8 mouse cellular contexts compared by ENCODE assay signal in genomic region chr6:124740211-124740887, GRCm38 (mm10). TPM values are rescaled to one million over a fixed set of nuclear protein-coding genes. Genes with fewer than 3 reads are reported as not detected.
DNase-seq lines count a peak whose midpoint lies in the region; ATAC-seq and TF ChIP-seq lines count a peak whose summit lies in the region.

No protein-coding gene starts in this region.

- peak overlapping the region; percentile 78 for H3K4me2 ChIP-seq in forebrain, embryonic 13.5 days
- peak overlapping the region; percentile 75 for H3K4me2 ChIP-seq in kidney, embryonic 15.5 days

- peak overlapping the region; percentile 67 for H3K4me3 ChIP-seq in forebrain, embryonic 13.5 days
- peak overlapping the region; percentile 58 for H3K4me3 ChIP-seq in kidney, embryonic 15.5 days (replicated peaks)
- peak overlapping the region; percentile 74 for H3K4me3 ChIP-seq in small intestine, adult 2 months (ENCODE audit: low read depth, low read length)

- no peaks in the 10 kb centered on the region for H3K9me3 ChIP-seq in forebrain, embryonic 13.5 days (replicated peaks)
- no peaks in the 10 kb centered on the region for H3K9me3 ChIP-seq in kidney, embryonic 15.5 days (replicated peaks)

- TF ChIP-seq POLR2A in small intestine, adult 2 months (IDR thresholded peaks at IDR 0.05; ENCODE audit: low read depth, low read length) = no peak

- ATAC-seq in cerebellum, adult (ENCODE audit: insufficient number of reproducible peaks, low FRiP score, low TSS enrichment) = peak; percentile 18; the same call in 1 of the 2 replicates
- ATAC-seq in forebrain, embryonic 13.5 days = peak; percentile 29
- peak; percentile 6 for ATAC-seq in kidney, embryonic 15.5 days (replicated peaks; ENCODE audit: low FRiP score)

- peak; percentile 58; the same call in 1 of the 2 replicates for TF ChIP-seq CTCF in small intestine, adult 2 months (IDR thresholded peaks at IDR 0.05; ENCODE audit: extremely low read depth, insufficient read length, insufficient replicate concordance, low read depth, low read length)

- peak overlapping the region; percentile 100 for H3K27ac ChIP-seq in forebrain, embryonic 13.5 days
- peak overlapping the region; percentile 99 for H3K27ac ChIP-seq in kidney, embryonic 15.5 days
- peak overlapping the region; percentile 99 for H3K27ac ChIP-seq in small intestine, adult 2 months (ENCODE audit: insufficient read depth, low read depth, low read length)

- H3K36me3 ChIP-seq in forebrain, embryonic 13.5 days (ENCODE audit: poor library complexity, severe bottlenecking) = peaks cover 38% of the 10 kb centered on the region
- peaks cover 29% of the 10 kb centered on the region for H3K36me3 ChIP-seq in kidney, embryonic 15.5 days
- H3K36me3 ChIP-seq in small intestine, adult 2 months (ENCODE audit: control insufficient read depth, insufficient read depth, low read length) = peaks cover 8% of the 10 kb centered on the region

- peak overlapping the region; percentile 95 for H3K9ac ChIP-seq in forebrain, embryonic 13.5 days
- peak overlapping the region; percentile 76 for H3K9ac ChIP-seq in kidney, embryonic 15.5 days

- under 1% methylated on average over 28 of the region's 29 CpGs for WGBS in forebrain, embryonic 13.5 days
- under 1% methylated on average over 29 of the region's 29 CpGs for WGBS in kidney, embryonic 15.5 days
- WGBS in small intestine, adult 2 months = under 1% methylated on average over 29 of the region's 29 CpGs

- H3K27me3 ChIP-seq in forebrain, embryonic 13.5 days = no peaks in the 10 kb centered on the region
- H3K27me3 ChIP-seq in kidney, embryonic 15.5 days = no peaks in the 10 kb centered on the region
- no peaks in the 10 kb centered on the region for H3K27me3 ChIP-seq in small intestine, adult 2 months (ENCODE audit: control insufficient read depth, insufficient read depth, low read length)

- peaks cover 37% of the 10 kb centered on the region for H3K4me1 ChIP-seq in forebrain, embryonic 13.5 days
- H3K4me1 ChIP-seq in kidney, embryonic 15.5 days = peaks cover 47% of the 10 kb centered on the region
- peaks cover 15% of the 10 kb centered on the region for H3K4me1 ChIP-seq in small intestine, adult 2 months (ENCODE audit: control insufficient read depth, insufficient read depth, insufficient read length, low read length)

- no peak for DNase-seq in cerebellum, adult 11 months
- peak; percentile 38 for DNase-seq in urinary bladder, postnatal 14 days (ENCODE audit: low spot score)
- DNase-seq in urinary bladder, adult 18-20 months (ENCODE audit: low spot score in 2 of 2) = no peak
- DNase-seq in lung, postnatal 36 days = peak; percentile 79

RNA-seq across cellular contexts. Expression of gene Grcc10, which starts 0.8 kb away (rescaled TPM):
- polyA plus RNA-seq in forebrain, embryonic 13.5 days (2015; fragmentation: Nextera tagmentation; extraction: Ambion mirVana) = 675 and 699 TPM in 2 replicates
- 516 and 519 TPM in 2 replicates for polyA plus RNA-seq in kidney, embryonic 15.5 days (2015; fragmentation: Nextera tagmentation; extraction: Ambion mirVana)
- 80.4 and 143 TPM in 2 replicates for polyA plus RNA-seq in small intestine, adult 2 months (2012; rRNA removed)

RNA-seq across cellular contexts. Expression of gene Ptpn6, which starts 1.8 kb away (rescaled TPM):
- polyA plus RNA-seq in forebrain, embryonic 13.5 days (2015; fragmentation: Nextera tagmentation; extraction: Ambion mirVana) = 2.5 and 3.8 TPM in 2 replicates
- 12.5 and 13.3 TPM in 2 replicates for polyA plus RNA-seq in kidney, embryonic 15.5 days (2015; fragmentation: Nextera tagmentation; extraction: Ambion mirVana)
- 23.0 and 41.0 TPM in 2 replicates for polyA plus RNA-seq in small intestine, adult 2 months (2012; rRNA removed)

RNA-seq across cellular contexts. Expression of gene Gm45234, which starts 15.5 kb away (rescaled TPM):
- not detected in 2 replicates for polyA plus RNA-seq in forebrain, embryonic 13.5 days (2015; fragmentation: Nextera tagmentation; extraction: Ambion mirVana)
- polyA plus RNA-seq in kidney, embryonic 15.5 days (2015; fragmentation: Nextera tagmentation; extraction: Ambion mirVana) = not detected in 2 replicates
- not detected in 2 replicates for polyA plus RNA-seq in small intestine, adult 2 months (2012; rRNA removed)

RNA-seq across cellular contexts. Expression of gene Atn1, which starts 16.0 kb away (rescaled TPM):
- 17.7 and 19.8 TPM in 2 replicates for polyA plus RNA-seq in forebrain, embryonic 13.5 days (2015; fragmentation: Nextera tagmentation; extraction: Ambion mirVana)
- polyA plus RNA-seq in kidney, embryonic 15.5 days (2015; fragmentation: Nextera tagmentation; extraction: Ambion mirVana) = 17.0 and 17.7 TPM in 2 replicates
- 42.8 and 92.6 TPM in 2 replicates for polyA plus RNA-seq in small intestine, adult 2 months (2012; rRNA removed)

RNA-seq across cellular contexts. Expression of gene Phb2, which starts 28.2 kb away (rescaled TPM):
- 289 and 292 TPM in 2 replicates for polyA plus RNA-seq in forebrain, embryonic 13.5 days (2015; fragmentation: Nextera tagmentation; extraction: Ambion mirVana)
- 401 and 402 TPM in 2 replicates for polyA plus RNA-seq in kidney, embryonic 15.5 days (2015; fragmentation: Nextera tagmentation; extraction: Ambion mirVana)
- polyA plus RNA-seq in small intestine, adult 2 months (2012; rRNA removed) = 87.7 and 122 TPM in 2 replicates

Comparison
In these comparisons a context has a peak if more than half of its experiments do, and no peak if none do; other contexts are left out.
1. DNase-seq: peak in urinary bladder, postnatal 14 days (single experiment) and lung, postnatal 36 days (single experiment); none in cerebellum, adult 11 months (single experiment) and urinary bladder, adult 18-20 months (0 of 2).
2. Peak in every context shown above with its lines, with median percentiles within 50 percentile points of each other: ATAC-seq, H3K27ac ChIP-seq and H3K4me3 ChIP-seq.